Mouse (Mus musculus) T-helper 17 cell (primary cell): Measurements from ENCODE around the gene Cpvl.

Source experiments
- in situ Hi-C, 2 experiments: fragments of 300-600 bp; cut with MboI, MseI; formaldehyde crosslinking; loops; 1 replicate in 1 of 2; 2 replicates in 1 of 2; pipeline ENCODE4 v1.15.1; 2025; ENCODE audit warnings: high pct_unique_total_duplicates in 2 of 2

Gene Cpvl

GRCm38 (mm10) chr6:53939752-53940151 lies 38.7 kb downstream of the Cpvl start:
- in situ Hi-C loops: no loop called here

GRCm38 (mm10) chr6:53938942-53939341 lies 39.5 kb downstream of the Cpvl start:
- in situ Hi-C loops: no loop called here

GRCm38 (mm10) chr6:53937143-53938134 lies 41.0 kb downstream of the Cpvl start:
- in situ Hi-C loops: no loop called here

- in situ Hi-C loops: no loop called here
These were observed 46.9 kb downstream of the Cpvl start for GRCm38 (mm10) chr6:53931605-53932004.

- in situ Hi-C loops: loop anchor here in 1 of 2 experiments (5.0 kb wide), 1 partner anchor 82 kb away; no protein-coding TSS in a partner anchor
These were observed 48.6 kb downstream of the Cpvl start for GRCm38 (mm10) chr6:53929858-53930257.

- in situ Hi-C loops: loop anchor here in 1 of 2 experiments (5.0 kb wide), 1 partner anchor 86 kb away; no protein-coding TSS in a partner anchor
These were observed 52.3 kb downstream of the Cpvl start for GRCm38 (mm10) chr6:53926197-53926596.

GRCm38 (mm10) chr6:53925192-53925591 lies 53.3 kb downstream of the Cpvl start:
- in situ Hi-C loops: loop anchor here in 1 of 2 experiments (5.0 kb wide), 1 partner anchor 87 kb away; no protein-coding TSS in a partner anchor

- in situ Hi-C loops: no loop called here
These were observed 58.4 kb downstream of the Cpvl start for GRCm38 (mm10) chr6:53920041-53920440.

- in situ Hi-C loops: no loop called here
These were observed 61.4 kb downstream of the Cpvl start for GRCm38 (mm10) chr6:53917026-53917558.

GRCm38 (mm10) chr6:53915347-53915746 lies 63.1 kb downstream of the Cpvl start:
- in situ Hi-C loops: no loop called here

- in situ Hi-C loops: no loop called here
These were observed 65.3 kb downstream of the Cpvl start for GRCm38 (mm10) chr6:53913151-53913550.

GRCm38 (mm10) chr6:53912112-53912782 lies 66.2 kb downstream of the Cpvl start:
- in situ Hi-C loops: no loop called here

- in situ Hi-C loops: no loop called here
These were observed 68.5 kb downstream of the Cpvl start for GRCm38 (mm10) chr6:53909986-53910385.

GRCm38 (mm10) chr6:53909446-53909845 lies 69.0 kb downstream of the Cpvl start:
- in situ Hi-C loops: no loop called here

- in situ Hi-C loops: no loop called here
These were observed 71.6 kb downstream of the Cpvl start for GRCm38 (mm10) chr6:53906871-53907270.

GRCm38 (mm10) chr6:53906051-53906462 lies 72.4 kb downstream of the Cpvl start:
- in situ Hi-C loops: no loop called here

- in situ Hi-C loops: no loop called here
These were observed 72.9 kb downstream of the Cpvl start for GRCm38 (mm10) chr6:53905576-53905975.

- in situ Hi-C loops: no loop called here
These were observed 73.6 kb downstream of the Cpvl start for GRCm38 (mm10) chr6:53904703-53905395.

GRCm38 (mm10) chr6:53904186-53904585 lies 74.3 kb downstream of the Cpvl start:
- in situ Hi-C loops: no loop called here

GRCm38 (mm10) chr6:53901741-53902140 lies 76.7 kb downstream of the Cpvl start:
- in situ Hi-C loops: no loop called here

- in situ Hi-C loops: no loop called here
These were observed 80.5 kb downstream of the Cpvl start for GRCm38 (mm10) chr6:53897872-53898464.
